Mouse (Mus musculus): ENCODE results near the gene Fahd1.

DNA sequence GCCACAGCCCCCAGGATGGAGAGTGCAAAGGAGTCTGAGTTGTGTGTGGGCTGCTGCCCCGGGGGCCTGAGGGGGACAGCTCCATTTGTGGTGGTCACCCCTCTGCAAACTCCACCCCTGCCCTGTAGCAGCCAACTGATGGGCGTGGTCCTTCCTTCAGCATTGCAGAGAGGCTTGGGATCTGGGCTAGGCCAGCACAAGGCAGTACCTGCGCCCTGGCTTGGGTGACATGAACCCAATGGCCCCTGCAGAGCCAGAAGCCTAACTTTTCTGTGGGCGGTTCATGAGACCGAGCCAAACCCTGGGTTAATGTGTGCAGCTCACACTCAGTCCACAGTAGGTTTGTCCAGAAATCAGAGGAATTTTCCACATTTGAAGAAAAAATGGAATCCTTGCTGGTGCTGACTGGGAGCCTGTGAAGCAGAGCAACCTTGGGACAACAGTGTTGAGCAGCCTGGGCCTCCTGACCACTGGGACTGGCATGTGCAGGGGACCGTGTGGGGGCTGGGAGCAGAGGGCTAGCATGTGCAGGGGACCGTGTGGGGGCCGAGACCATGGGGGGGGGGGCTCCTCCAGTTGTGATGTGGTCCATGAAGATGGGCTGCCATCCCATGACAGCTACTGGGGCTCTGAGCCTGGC lies 7.8 kb upstream of the Fahd1 start:
- TF ChIP-seq POLR2A (IDR thresholded peaks at IDR 0.05; ENCODE audit: control insufficient read depth, extremely low read depth, insufficient read depth, low read length, poor library complexity) = no peak
- no peak for TF ChIP-seq CTCF (IDR thresholded peaks at IDR 0.05; ENCODE audit: borderline replicate concordance, control insufficient read depth, extremely low read depth, insufficient read depth, low read length, poor library complexity)
